Mouse (Mus musculus): ENCODE results near the gene Tmem190. TPM values are rescaled to one million over a fixed set of nuclear protein-coding genes. Genes with fewer than 3 reads are reported as not detected.

The Tmem190 gene
- total and polyA plus RNA-seq, 2 experiments from 2014 or later = not detected

DNA sequence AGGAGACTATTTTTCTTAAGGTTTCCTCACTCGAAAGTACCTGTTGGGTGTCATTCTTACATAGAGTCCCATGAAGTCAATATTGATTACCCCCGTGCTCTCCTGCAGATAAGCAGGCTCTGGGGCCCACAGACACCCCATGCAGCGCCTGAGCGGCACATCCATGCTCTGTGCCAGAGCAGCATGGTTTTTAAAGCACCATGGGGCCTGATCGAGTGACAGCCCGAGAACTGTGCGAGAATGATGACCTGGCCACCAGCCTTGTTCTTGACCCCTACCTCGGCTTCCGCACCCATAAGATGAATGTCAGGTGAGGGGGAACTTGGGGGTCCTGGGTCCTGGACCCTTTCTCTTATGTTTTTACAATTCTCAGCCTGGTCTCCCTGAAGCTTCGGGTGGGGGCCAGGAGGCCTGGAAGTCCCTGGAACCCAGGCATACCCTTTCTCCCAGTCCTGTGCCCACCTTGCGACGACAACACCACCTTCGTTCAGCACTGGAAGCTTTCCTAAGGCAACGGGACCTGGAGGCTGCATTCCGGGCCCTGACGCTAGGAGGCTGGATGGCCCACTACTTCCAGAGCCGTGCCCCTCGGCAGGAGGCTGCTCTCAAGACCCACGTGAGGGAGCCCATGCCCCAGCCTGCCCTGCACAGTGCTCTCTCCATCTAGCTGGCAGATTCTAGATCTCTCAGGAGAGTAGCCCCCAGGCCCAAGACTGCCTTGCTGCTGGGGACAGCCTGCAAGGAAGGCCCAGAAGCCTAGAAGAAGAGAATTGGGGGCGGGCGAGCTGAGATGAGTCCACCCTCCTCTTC, 40.9 kb upstream of the Tmem190 start:
- H3K27me3 ChIP-seq (ENCODE audit: insufficient read depth, low read length) = no peaks in the 10 kb centered on the region
- ATAC-seq = no peak
- H3K4me2 ChIP-seq (ENCODE audit: low read depth, low read length) = peak overlapping the region; percentile 91
- no peaks in the 10 kb centered on the region for H3K9me3 ChIP-seq (ENCODE audit: low read length)
- 70% methylated on average over 21 of the region's 21 CpGs for WGBS
- no peak for TF ChIP-seq CTCF (IDR thresholded peaks at IDR 0.05; ENCODE audit: low read depth)
- peak overlapping the region; percentile 92; the same call in 1 of the 2 replicates for H3K27ac ChIP-seq
- no peak overlapping the region for H3K9ac ChIP-seq (replicated peaks; ENCODE audit: low read length)
- H3K4me1 ChIP-seq (ENCODE audit: insufficient read depth, low read length) = peaks cover 22% of the 10 kb centered on the region
- no peak for DNase-seq (ENCODE audit: low spot score)
- H3K4me3 ChIP-seq (ENCODE audit: low read length) = peak overlapping the region; percentile 74; the same call in 1 of the 2 replicates
- H3K36me3 ChIP-seq (ENCODE audit: insufficient read depth, low read length) = no peaks in the 10 kb centered on the region

DNA sequence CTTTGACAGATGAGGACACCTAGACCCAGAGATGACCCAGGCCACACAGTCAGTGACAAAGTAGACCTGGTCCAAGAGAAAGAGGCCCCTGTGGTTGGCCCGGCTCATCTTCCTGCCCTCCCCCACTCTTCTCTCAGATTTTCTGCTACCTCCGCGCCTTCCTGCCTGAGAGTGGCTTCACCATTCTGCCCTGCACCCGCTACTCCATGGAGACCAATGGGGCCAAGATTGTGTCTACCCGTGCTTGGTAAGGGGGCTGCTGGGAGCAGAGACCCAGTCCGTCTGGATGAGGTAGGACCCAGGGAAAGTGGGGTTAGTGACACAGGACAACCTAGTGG, 40.3 kb upstream of the Tmem190 start:
- no peak for ATAC-seq
- no peak overlapping the region for H3K9ac ChIP-seq (replicated peaks; ENCODE audit: low read length)

DNA sequence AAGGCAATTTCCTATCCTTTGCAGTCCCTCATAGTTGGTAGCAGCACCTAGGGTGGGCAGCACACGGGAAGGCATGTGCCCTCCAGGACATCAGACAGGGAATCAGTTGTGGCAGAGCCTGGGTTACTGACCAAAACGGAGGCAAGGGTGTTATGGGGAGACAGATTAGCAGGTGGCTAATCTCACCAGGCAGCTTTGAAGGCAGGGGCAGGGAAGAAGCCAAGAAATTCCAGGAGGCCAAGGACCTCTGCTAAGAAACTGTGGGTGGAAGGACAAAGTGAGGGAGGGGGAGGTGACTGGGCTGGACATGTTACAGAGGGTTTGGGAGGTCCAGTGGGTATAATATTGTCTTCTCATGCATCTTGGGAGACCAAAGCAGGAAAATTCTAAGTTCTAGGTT, 39.4 kb upstream of the Tmem190 start:
- no peaks in the 10 kb centered on the region for H3K27me3 ChIP-seq (ENCODE audit: insufficient read depth, low read length)
- no peaks in the 10 kb centered on the region for H3K36me3 ChIP-seq (ENCODE audit: insufficient read depth, low read length)
- 72% methylated on average over 2 of the region's 2 CpGs for WGBS
- H3K4me1 ChIP-seq (ENCODE audit: insufficient read depth, low read length) = peaks cover 22% of the 10 kb centered on the region
- no peak overlapping the region for H3K4me2 ChIP-seq (ENCODE audit: low read depth, low read length)
- no peak overlapping the region for H3K9ac ChIP-seq (replicated peaks; ENCODE audit: low read length)
- no peak for ATAC-seq
- no peaks in the 10 kb centered on the region for H3K9me3 ChIP-seq (ENCODE audit: low read length)
- no peak overlapping the region for H3K4me3 ChIP-seq (ENCODE audit: low read length)
- H3K27ac ChIP-seq = no peak overlapping the region
- no peak for DNase-seq (ENCODE audit: low spot score)
- no peak for TF ChIP-seq CTCF (IDR thresholded peaks at IDR 0.05; ENCODE audit: low read depth)

More for the DNA sequence above, 40.3 kb upstream of the Tmem190 start:
- no peak for DNase-seq (ENCODE audit: low spot score)
- Histone ChIP-seq H3K27me3 (ENCODE audit: insufficient read depth, low read length) (no peaks in the 10 kb centered on the region), H3K4me1 (ENCODE audit: insufficient read depth, low read length) (peaks cover 22% of the 10 kb centered on the region), H3K4me2 (ENCODE audit: low read depth, low read length) (0 out of 2 replicates have a peak overlapping the region, but pooled peaks have one; percentile 3), H3K36me3 (ENCODE audit: insufficient read depth, low read length) (no peaks in the 10 kb centered on the region), H3K4me3 (ENCODE audit: low read length) (no peak overlapping the region), H3K9me3 (ENCODE audit: low read length) (no peaks in the 10 kb centered on the region), H3K27ac (no peak overlapping the region)
- 85% methylated on average over 6 of the region's 6 CpGs for WGBS
- no peak for TF ChIP-seq CTCF (IDR thresholded peaks at IDR 0.05; ENCODE audit: low read depth)

- TF ChIP-seq CTCF (IDR thresholded peaks at IDR 0.05; ENCODE audit: low read depth) = no peak
- ATAC-seq = no peak
- 98% methylated on average over 6 of the region's 6 CpGs for WGBS
- no peaks in the 10 kb centered on the region for H3K27me3 ChIP-seq (ENCODE audit: insufficient read depth, low read length)
- no peaks in the 10 kb centered on the region for H3K36me3 ChIP-seq (ENCODE audit: insufficient read depth, low read length)
- no peak overlapping the region for H3K4me3 ChIP-seq (ENCODE audit: low read length)
- no peak overlapping the region for H3K9ac ChIP-seq (replicated peaks; ENCODE audit: low read length)
- no peak overlapping the region for H3K4me2 ChIP-seq (ENCODE audit: low read depth, low read length)
- no peak overlapping the region for H3K27ac ChIP-seq
- no peaks in the 10 kb centered on the region for H3K9me3 ChIP-seq (ENCODE audit: low read length)
- peaks cover 15% of the 10 kb centered on the region for H3K4me1 ChIP-seq (ENCODE audit: insufficient read depth, low read length)
- no peak for DNase-seq (ENCODE audit: low spot score)
Measured at GRCm38 (mm10) chr7:4744886-4745285, 37.9 kb upstream of the Tmem190 start.

- H3K9me3 ChIP-seq (ENCODE audit: low read length) = no peaks in the 10 kb centered on the region
- no peak overlapping the region for H3K4me3 ChIP-seq (ENCODE audit: low read length)
- no peaks in the 10 kb centered on the region for H3K36me3 ChIP-seq (ENCODE audit: insufficient read depth, low read length)
- H3K4me2 ChIP-seq (ENCODE audit: low read depth, low read length) = no peak overlapping the region
- DNase-seq (ENCODE audit: low spot score) (no peak), ATAC-seq (no peak)
- no peak overlapping the region for H3K27ac ChIP-seq
- no peaks in the 10 kb centered on the region for H3K27me3 ChIP-seq (ENCODE audit: insufficient read depth, low read length)
- H3K4me1 ChIP-seq (ENCODE audit: insufficient read depth, low read length) = peaks cover 9% of the 10 kb centered on the region
- 81% methylated on average over 22 of the region's 22 CpGs for WGBS
- H3K9ac ChIP-seq (replicated peaks; ENCODE audit: low read length) = no peak overlapping the region
- no peak for TF ChIP-seq CTCF (IDR thresholded peaks at IDR 0.05; ENCODE audit: low read depth)
Measured at GRCm38 (mm10) chr7:4746326-4746980, 36.3 kb upstream of the Tmem190 start.

DNA sequence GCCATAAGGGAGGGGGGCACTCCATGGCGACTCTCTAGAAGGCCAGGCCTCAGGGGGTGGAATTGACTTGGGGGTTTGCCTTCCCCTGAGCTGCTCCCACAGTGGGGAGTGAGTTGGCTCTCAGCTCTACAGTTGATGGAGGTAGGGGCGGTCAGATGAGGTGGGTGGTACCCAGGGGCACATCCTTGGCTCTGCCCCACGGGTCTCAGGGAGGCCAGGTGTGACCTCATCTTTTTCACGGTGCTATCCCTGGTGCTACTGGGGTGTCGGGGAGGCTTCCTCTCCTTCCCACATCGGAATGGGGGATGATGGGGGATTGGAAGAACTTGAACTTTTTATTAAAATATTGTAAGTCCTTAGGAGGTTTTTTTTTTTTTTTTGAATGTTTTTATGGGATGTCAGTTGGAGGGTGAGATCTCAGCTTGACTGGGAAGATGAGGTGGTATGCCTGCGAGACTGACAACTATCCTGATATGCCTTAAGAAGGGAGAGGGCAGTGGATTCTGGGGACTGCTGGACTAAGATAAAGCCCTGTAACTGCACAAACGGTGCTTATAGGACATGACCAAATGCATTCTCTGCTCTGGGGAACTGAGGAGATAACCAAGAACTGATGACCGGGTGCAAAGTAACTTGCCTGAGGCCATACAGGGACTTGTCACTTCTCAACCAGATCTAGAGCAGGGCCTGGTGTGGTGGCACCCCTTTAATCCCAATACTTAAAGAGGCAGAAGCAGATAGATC, 35.4 kb upstream of the Tmem190 start:
- H3K4me2 ChIP-seq (ENCODE audit: low read depth, low read length) = no peak overlapping the region
- no peaks in the 10 kb centered on the region for H3K9me3 ChIP-seq (ENCODE audit: low read length)
- DNase-seq (ENCODE audit: low spot score) (no peak), ATAC-seq (no peak)
- no peaks in the 10 kb centered on the region for H3K27me3 ChIP-seq (ENCODE audit: insufficient read depth, low read length)
- 73% methylated on average over 9 of the region's 9 CpGs for WGBS
- peaks cover 3% of the 10 kb centered on the region for H3K4me1 ChIP-seq (ENCODE audit: insufficient read depth, low read length)
- no peaks in the 10 kb centered on the region for H3K36me3 ChIP-seq (ENCODE audit: insufficient read depth, low read length)
- TF ChIP-seq CTCF (IDR thresholded peaks at IDR 0.05; ENCODE audit: low read depth) = no peak
- no peak overlapping the region for H3K9ac ChIP-seq (replicated peaks; ENCODE audit: low read length)
- H3K4me3 ChIP-seq (ENCODE audit: low read length) = no peak overlapping the region
- no peak overlapping the region for H3K27ac ChIP-seq

All from hindbrain, postnatal 0 days (tissue).